Mouse (Mus musculus) spleen, postnatal 0 days (tissue): ENCODE data around the gene Surf4. TPM values are rescaled to one million over a fixed set of nuclear protein-coding genes. Genes with fewer than 3 reads are reported as not detected.

Experiments
- polyA plus RNA-seq: library from polyadenylated mRNA; unstranded; fragments of >200 nt; fragmentation: Nextera tagmentation; extraction: Ambion mirVana; gene quantifications from 2 replicates; pipeline ENCODE4 v1.2.1, GENCODE M21; 2015

Surf4 gene
- polyA plus RNA-seq: 67.8 and 83.4 TPM in 2 replicates

DNA sequence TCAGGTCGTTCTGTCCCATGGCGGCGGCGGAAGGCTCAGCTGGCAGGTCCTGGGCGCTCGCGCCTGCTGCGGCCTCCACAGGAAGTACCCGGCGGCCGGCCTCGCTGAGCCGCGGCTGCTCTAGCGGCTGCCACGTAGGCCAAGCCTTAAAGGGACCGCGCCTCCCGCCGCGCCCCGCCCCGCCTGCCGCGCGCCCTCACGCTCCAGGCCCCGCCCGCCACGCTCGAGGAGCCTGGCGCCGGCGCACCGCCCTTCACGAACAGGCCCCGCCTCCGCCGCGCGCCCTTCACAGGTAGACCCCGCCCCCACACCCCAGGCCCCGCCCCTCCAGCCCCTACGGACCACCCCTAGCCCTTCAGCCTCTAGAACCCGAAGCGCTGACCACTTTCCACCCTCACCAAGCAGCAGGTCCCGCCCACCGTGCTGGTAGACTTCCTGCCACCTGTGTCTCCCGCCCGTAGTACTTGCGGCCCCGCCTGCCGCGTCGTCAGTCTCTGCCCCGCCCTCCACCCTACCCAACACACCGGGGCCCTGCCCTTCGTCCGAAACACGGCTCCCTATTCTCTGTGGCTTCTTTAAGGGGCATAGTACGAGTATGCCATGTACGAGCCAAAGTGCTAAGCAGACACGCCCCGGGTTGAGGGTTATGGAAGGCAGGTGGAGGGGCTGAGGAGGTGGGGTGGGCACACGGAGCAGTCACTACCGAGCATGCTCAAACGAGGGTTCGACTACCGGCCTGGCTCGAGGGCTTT is at the start of gene Surf4, which contains the start of gene Stkld1:
Surf4 (minus strand) TSS at position 625 of the 752 bp plus-strand sequence.
Stkld1 (plus strand) TSS at position 744 of the 752 bp plus-strand sequence.

GRCm38 (mm10) chr2:26973116-26973515 is 39.4 kb upstream of the Surf4 start, which contains the start of gene Adamts13:
Gene Adamts13 (plus strand): TSS chr2:26973416.

GRCm38 (mm10) chr2:26963923-26964723 is 30.4 kb upstream of the Surf4 start, which contains the start of gene Rexo4:
Gene Rexo4 (minus strand): TSS chr2:26964386.

GRCm38 (mm10) chr2:26915927-26916728 is 17.6 kb downstream of the Surf4 start, which contains the start of the genes Surf2 and Surf1:
Gene Surf2 (plus strand): TSS chr2:26916367.
Gene Surf1 (minus strand): TSS chr2:26916530.

DNA sequence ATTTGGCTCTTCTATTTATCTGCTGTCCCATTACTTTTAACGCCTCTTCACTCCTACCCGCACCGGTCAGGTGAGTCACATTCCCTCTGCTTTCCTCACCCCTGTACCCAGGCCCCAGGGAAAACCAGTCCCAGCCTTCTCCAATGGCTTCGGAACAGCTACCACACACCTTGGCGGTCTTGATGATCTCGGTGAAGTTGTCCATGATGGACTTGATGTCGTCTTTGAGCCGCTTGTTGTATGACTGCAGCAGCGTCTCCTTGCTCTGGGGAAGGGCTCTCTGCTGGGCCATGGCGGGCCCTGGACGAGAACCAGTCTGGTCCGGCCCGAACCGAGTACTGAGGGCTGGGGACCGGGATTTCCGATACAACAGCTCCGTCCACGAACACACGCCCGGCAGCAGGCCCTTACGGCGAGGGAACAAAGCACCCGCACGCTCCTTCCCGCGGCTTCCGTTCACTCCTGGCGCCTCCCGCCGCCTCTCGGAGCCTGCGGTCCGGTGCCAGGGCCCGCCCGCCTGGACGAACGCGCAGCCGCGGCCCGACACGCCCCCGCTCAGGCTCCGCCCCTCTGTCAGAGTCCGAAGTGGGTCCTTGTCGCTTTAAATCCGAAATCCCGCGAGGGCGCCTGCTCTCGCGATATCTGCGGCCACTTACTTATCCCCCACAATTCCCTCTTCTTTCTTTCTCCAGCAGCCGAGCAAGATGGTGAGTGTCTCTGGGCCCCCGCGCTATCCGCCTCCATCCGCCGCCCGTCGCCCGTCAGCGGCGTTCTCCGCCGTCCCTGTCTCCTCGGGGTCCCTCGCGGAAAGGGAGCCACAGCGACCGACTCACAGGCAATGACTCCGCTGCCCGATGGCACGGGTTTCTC is 23.4 kb downstream of the Surf4 start, which contains the start of the genes Med22 and Rpl7a:
Med22 (minus strand) TSS at position 554 of the 870 bp plus-strand sequence.
Rpl7a (plus strand) TSS at position 641 of the 870 bp plus-strand sequence.

DNA sequence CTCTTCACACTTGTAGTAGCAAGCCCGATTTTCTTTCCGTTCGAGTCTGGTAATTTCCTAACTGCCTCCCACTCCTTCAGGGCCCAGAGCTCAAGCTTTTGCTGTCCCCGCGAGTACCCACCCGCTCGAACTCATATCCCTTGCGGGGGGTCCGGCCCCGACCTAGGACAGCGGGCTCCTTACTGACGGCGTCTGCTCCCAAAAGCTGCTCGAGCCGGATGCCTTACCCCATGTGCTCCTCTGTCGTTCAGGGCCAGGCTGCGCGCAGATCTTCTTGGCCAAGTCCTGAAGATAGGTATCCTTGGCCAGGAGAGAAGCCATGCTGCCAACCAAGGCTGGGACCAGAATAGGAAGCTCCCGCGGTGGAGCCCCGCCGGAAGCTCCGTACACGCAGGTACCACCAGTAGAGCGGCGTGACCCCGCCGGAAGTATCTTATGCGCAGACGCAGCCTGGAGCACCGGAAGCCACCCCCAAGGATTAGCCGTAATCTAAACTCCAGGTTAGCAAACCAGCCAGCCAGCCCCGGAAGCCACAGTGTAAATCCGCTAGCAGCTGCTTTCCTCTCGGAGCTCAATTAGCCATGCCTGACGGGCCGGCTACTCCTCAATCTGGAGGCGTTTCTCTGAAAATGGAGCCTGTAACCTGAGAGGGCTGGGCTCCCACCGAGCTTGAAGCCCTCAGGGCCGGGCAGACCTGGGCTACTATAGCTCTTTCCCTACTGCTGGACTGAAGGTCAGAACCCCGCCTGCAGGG is 31.1 kb downstream of the Surf4 start, which contains the start of gene Surf6:
Surf6 (minus strand) TSS at position 413 of the 754 bp plus-strand sequence.

Other genes with a start within 250 kb of the Surf4 start
- gene Abo, start 68.9 kb downstream of the Surf4 start, polyA plus RNA-seq: not detected in 2 replicates
- 11.8 and 12.7 TPM in 2 replicates for gene Surf6, start 31.0 kb downstream of the Surf4 start, polyA plus RNA-seq
- 20.2 and 22.1 TPM in 2 replicates for gene Med22, start 23.3 kb downstream of the Surf4 start, polyA plus RNA-seq
- 585 and 601 TPM in 2 replicates for gene Rpl7a, start 23.2 kb downstream of the Surf4 start, polyA plus RNA-seq
- 25.1 and 28.1 TPM in 2 replicates for gene Surf2, start 17.6 kb downstream of the Surf4 start, polyA plus RNA-seq
- gene Surf1, start 17.4 kb downstream of the Surf4 start, polyA plus RNA-seq: 39.3 and 44.2 TPM in 2 replicates
- gene Stkld1, start 119 bp upstream of the Surf4 start, polyA plus RNA-seq: 0.25 and 0.34 TPM in 2 replicates
- 20.5 and 22.9 TPM in 2 replicates for gene Rexo4, start 30.5 kb upstream of the Surf4 start, polyA plus RNA-seq
- gene Adamts13, start 39.5 kb upstream of the Surf4 start, polyA plus RNA-seq: 0.08 and 0.10 TPM in 2 replicates
- 14.5 and 17.3 TPM in 2 replicates for gene Cacfd1, start 76.0 kb upstream of the Surf4 start, polyA plus RNA-seq
- gene Slc2a6, start 94.1 kb upstream of the Surf4 start, polyA plus RNA-seq: 2.7 and 4.1 TPM in 2 replicates
- gene Mymk, start 138.3 kb upstream of the Surf4 start, polyA plus RNA-seq: 0.11 and 0.24 TPM in 2 replicates
- 13.4 and 16.4 TPM in 2 replicates for gene Adamtsl2, start 145.5 kb upstream of the Surf4 start, polyA plus RNA-seq
- gene Fam163b, start 208.6 kb upstream of the Surf4 start, polyA plus RNA-seq: 0.05 TPM in 2 replicates
- gene Dbh, start 231.3 kb upstream of the Surf4 start, polyA plus RNA-seq: not detected in 2 replicates